In the genomic region with DNA sequence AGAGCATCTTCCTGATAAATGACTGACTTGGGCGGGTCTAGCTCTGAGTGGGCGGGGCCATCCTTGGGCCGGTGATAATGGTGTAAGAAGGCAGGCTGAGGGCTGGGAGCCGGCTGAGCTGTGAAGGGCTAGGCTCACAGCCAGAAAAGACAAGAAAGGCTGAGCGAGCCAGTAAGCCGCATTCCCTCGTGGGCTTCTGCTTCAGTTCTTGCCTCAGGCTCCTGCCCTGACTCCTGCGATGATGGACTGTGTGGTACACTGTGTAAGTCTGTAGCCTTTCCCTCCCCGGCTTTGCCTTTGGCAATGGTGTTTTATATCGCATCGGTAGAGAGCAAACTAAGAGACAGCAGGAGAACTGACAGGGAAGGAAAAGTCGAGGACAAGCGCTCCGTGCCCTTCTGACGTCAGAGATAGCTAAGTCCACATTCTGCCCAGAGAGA, we compare ENCODE assay signal across 8 mouse cellular contexts.
DNase-seq lines count a peak whose midpoint lies in the region; ATAC-seq and TF ChIP-seq lines count a peak whose summit lies in the region.

No protein-coding gene starts in this region.

- H3K4me3 ChIP-seq in hindbrain, embryonic 14.5 days (replicated peaks; ENCODE audit: low read length), result 0 out of 2 replicates have a peak overlapping the region, but pooled peaks have one; percentile 4
- H3K4me3 ChIP-seq in limb, embryonic 14.5 days (replicated peaks; ENCODE audit: low read length), result no peak overlapping the region
- H3K4me3 ChIP-seq in midbrain, embryonic 12.5 days, result peak overlapping the region; percentile 16; the same call in 1 of the 2 replicates

- peak overlapping the region; percentile 48 for H3K4me2 ChIP-seq in hindbrain, embryonic 14.5 days (replicated peaks)
- peak overlapping the region; percentile 36; the same call in 1 of the 2 replicates for H3K4me2 ChIP-seq in limb, embryonic 14.5 days (replicated peaks; ENCODE audit: low read depth, low read length, severe bottlenecking)
- peak overlapping the region; percentile 45 for H3K4me2 ChIP-seq in midbrain, embryonic 12.5 days (replicated peaks)

- H3K9me3 ChIP-seq in hindbrain, embryonic 14.5 days (ENCODE audit: control insufficient read depth, low read length), result no peaks in the 10 kb centered on the region
- H3K9me3 ChIP-seq in limb, embryonic 14.5 days (ENCODE audit: control insufficient read depth, low read length), result no peaks in the 10 kb centered on the region
- no peaks in the 10 kb centered on the region for H3K9me3 ChIP-seq in midbrain, embryonic 12.5 days

- DNase-seq in left cerebral cortex, postnatal 14 days (ENCODE audit: low spot score in 2 of 2), result peak; percentile 28 to 47
- no peak for DNase-seq in left cerebral cortex, adult 8-10 months (ENCODE audit: low spot score in 2 of 2)
- peak; percentile 67 to 71 for DNase-seq in cerebellum, postnatal 14 days
- DNase-seq in gastrocnemius, postnatal 10 days, result peak; percentile 31
- DNase-seq in hindbrain, embryonic 14.5 days (ENCODE audit: low spot score), result peak; percentile 71
- DNase-seq in limb, embryonic 14.5 days (ENCODE audit: low spot score), result peak; percentile 50
- DNase-seq in testis, postnatal 10 days (ENCODE audit: low spot score), result peak; percentile 79

- no peaks in the 10 kb centered on the region for H3K27me3 ChIP-seq in hindbrain, embryonic 14.5 days (ENCODE audit: control insufficient read depth, insufficient read depth, low read length)
- peaks cover 3% of the 10 kb centered on the region; the same call in 1 of the 2 replicates for H3K27me3 ChIP-seq in limb, embryonic 14.5 days (ENCODE audit: control insufficient read depth, insufficient read depth, low read length)
- H3K27me3 ChIP-seq in midbrain, embryonic 12.5 days, result peaks cover 17% of the 10 kb centered on the region

- intact Hi-C loops in left cerebral cortex, postnatal 14 days (cut with DNase I), result no loop called here

- WGBS in hindbrain, embryonic 14.5 days, result 8% methylated on average over 15 of the region's 15 CpGs
- WGBS in limb, embryonic 14.5 days, result 13% methylated on average over 15 of the region's 15 CpGs
- WGBS in midbrain, embryonic 12.5 days, result 10% methylated on average over 15 of the region's 15 CpGs

- H3K27ac ChIP-seq in hindbrain, embryonic 14.5 days, result peak overlapping the region; percentile 49; the same call in 1 of the 2 replicates
- H3K27ac ChIP-seq in limb, embryonic 14.5 days (replicated peaks; ENCODE audit: low read depth, low read length), result no peak overlapping the region
- no peak overlapping the region for H3K27ac ChIP-seq in midbrain, embryonic 12.5 days (replicated peaks)

- H3K4me1 ChIP-seq in hindbrain, embryonic 14.5 days (replicated peaks; ENCODE audit: control insufficient read depth, insufficient read depth, low read length), result peaks cover 18% of the 10 kb centered on the region
- peaks cover 15% of the 10 kb centered on the region for H3K4me1 ChIP-seq in limb, embryonic 14.5 days (ENCODE audit: control insufficient read depth, insufficient read depth, low read length)
- H3K4me1 ChIP-seq in midbrain, embryonic 12.5 days, result peaks cover 20% of the 10 kb centered on the region

- peaks cover 4% of the 10 kb centered on the region; the same call in 1 of the 2 replicates for H3K36me3 ChIP-seq in hindbrain, embryonic 14.5 days (replicated peaks; ENCODE audit: control insufficient read depth, insufficient read depth)
- H3K36me3 ChIP-seq in limb, embryonic 14.5 days (ENCODE audit: control insufficient read depth, insufficient read depth, low read length), result 0 out of 2 replicates have a peak, but pooled peaks cover 3% of the 10 kb centered on the region
- H3K36me3 ChIP-seq in midbrain, embryonic 12.5 days, result peaks cover 8% of the 10 kb centered on the region; the same call in 1 of the 2 replicates

- ATAC-seq in hindbrain, embryonic 14.5 days (ENCODE audit: low FRiP score), result peak; percentile 77
- ATAC-seq in limb, embryonic 14.5 days (ENCODE audit: low FRiP score, low read depth), result peak; percentile 55; the same call in 1 of the 2 replicates
- peak; percentile 87 for ATAC-seq in midbrain, embryonic 12.5 days (ENCODE audit: low FRiP score, low read depth)

- TF ChIP-seq POLR2A in limb, embryonic 14.5 days (IDR thresholded peaks at IDR 0.05; ENCODE audit: borderline replicate concordance, extremely low read depth, insufficient read depth, insufficient read length), result no peak

- H3K9ac ChIP-seq in hindbrain, embryonic 14.5 days, result peak overlapping the region; percentile 21; the same call in 1 of the 2 replicates
- no peak overlapping the region for H3K9ac ChIP-seq in limb, embryonic 14.5 days (ENCODE audit: low read depth, low read length, severe bottlenecking)
- no peak overlapping the region; the same call in 1 of the 2 replicates for H3K9ac ChIP-seq in midbrain, embryonic 12.5 days (replicated peaks)

Comparison
In these comparisons a context has a peak if more than half of its experiments do, and no peak if none do; other contexts are left out.
1. DNase-seq: peak in left cerebral cortex, postnatal 14 days (2 of 2), cerebellum, postnatal 14 days (2 of 2), gastrocnemius, postnatal 10 days (single experiment), hindbrain, embryonic 14.5 days (single experiment), limb, embryonic 14.5 days (single experiment) and testis, postnatal 10 days (single experiment); none in left cerebral cortex, adult 8-10 months (0 of 2).
2. Peak in every context shown above with its lines, with median percentiles within 50 percentile points of each other: ATAC-seq and H3K4me2 ChIP-seq.